Mouse (Mus musculus): Measurements from ENCODE around the gene D630039A03Rik. TPM values are rescaled to one million over a fixed set of nuclear protein-coding genes. Genes with fewer than 3 reads are reported as not detected.

The D630039A03Rik gene
- total RNA-seq, 1 experiment from 2014 or later = not detected

GRCm38 (mm10) chr4:57930559-57931170, 14.6 kb upstream of the D630039A03Rik start:
- peak; percentile 84 for ATAC-seq (replicated peaks; ENCODE audit: low read depth, poor library complexity, severe bottlenecking)

GRCm38 (mm10) chr4:57927464-57928205, 11.5 kb upstream of the D630039A03Rik start:
- peak; percentile 65 for ATAC-seq (replicated peaks; ENCODE audit: low read depth, poor library complexity, severe bottlenecking)

GRCm38 (mm10) chr4:57924556-57925071, 8.5 kb upstream of the D630039A03Rik start:
- no peak for ATAC-seq (replicated peaks; ENCODE audit: low read depth, poor library complexity, severe bottlenecking)

- no peak for ATAC-seq (replicated peaks; ENCODE audit: low read depth, poor library complexity, severe bottlenecking)
Observed at GRCm38 (mm10) chr4:57922171-57922570, 6.1 kb upstream of the D630039A03Rik start.

GRCm38 (mm10) chr4:57920522-57920921, 4.4 kb upstream of the D630039A03Rik start:
- no peak for ATAC-seq (replicated peaks; ENCODE audit: low read depth, poor library complexity, severe bottlenecking)

GRCm38 (mm10) chr4:57919494-57920423, 3.7 kb upstream of the D630039A03Rik start:
- ATAC-seq (replicated peaks; ENCODE audit: low read depth, poor library complexity, severe bottlenecking) = peak; percentile 67

GRCm38 (mm10) chr4:57916711-57917110, 614 bp upstream of the D630039A03Rik start:
- no peak for ATAC-seq (replicated peaks; ENCODE audit: low read depth, poor library complexity, severe bottlenecking)

GRCm38 (mm10) chr4:57915216-57915965, 706 bp downstream of the D630039A03Rik start:
- no peak for ATAC-seq (replicated peaks; ENCODE audit: low read depth, poor library complexity, severe bottlenecking)

GRCm38 (mm10) chr4:57914193-57915190, 1.6 kb downstream of the D630039A03Rik start:
- no peak for ATAC-seq (replicated peaks; ENCODE audit: low read depth, poor library complexity, severe bottlenecking)

- ATAC-seq (replicated peaks; ENCODE audit: low read depth, poor library complexity, severe bottlenecking) = no peak
Observed at GRCm38 (mm10) chr4:57913021-57913420, 3.1 kb downstream of the D630039A03Rik start.

GRCm38 (mm10) chr4:57908860-57909259, 7.2 kb downstream of the D630039A03Rik start:
- ATAC-seq (replicated peaks; ENCODE audit: low read depth, poor library complexity, severe bottlenecking) = peak; percentile 50

GRCm38 (mm10) chr4:57906708-57907107, 9.4 kb downstream of the D630039A03Rik start:
- no peak for ATAC-seq (replicated peaks; ENCODE audit: low read depth, poor library complexity, severe bottlenecking)

- ATAC-seq (replicated peaks; ENCODE audit: low read depth, poor library complexity, severe bottlenecking) = no peak
Observed at GRCm38 (mm10) chr4:57904638-57905037, 11.5 kb downstream of the D630039A03Rik start.

GRCm38 (mm10) chr4:57904211-57904610, 11.9 kb downstream of the D630039A03Rik start:
- peak; percentile 69 for ATAC-seq (replicated peaks; ENCODE audit: low read depth, poor library complexity, severe bottlenecking)

GRCm38 (mm10) chr4:57902619-57903018, 13.5 kb downstream of the D630039A03Rik start:
- peak; percentile 74 for ATAC-seq (replicated peaks; ENCODE audit: low read depth, poor library complexity, severe bottlenecking)

GRCm38 (mm10) chr4:57901210-57901609, 14.9 kb downstream of the D630039A03Rik start:
- peak; percentile 75 for ATAC-seq (replicated peaks; ENCODE audit: low read depth, poor library complexity, severe bottlenecking)

GRCm38 (mm10) chr4:57896631-57897030, 19.5 kb downstream of the D630039A03Rik start:
- no peak for ATAC-seq (replicated peaks; ENCODE audit: low read depth, poor library complexity, severe bottlenecking)

GRCm38 (mm10) chr4:57895902-57896301, 20.2 kb downstream of the D630039A03Rik start:
- ATAC-seq (replicated peaks; ENCODE audit: low read depth, poor library complexity, severe bottlenecking) = no peak
